Mouse (Mus musculus) heart, adult 2 months (tissue): ENCODE measurements at regions not wholly inside any gene's neighbourhood (a gene's known extent, or its start where the extent isn't known, plus 50 kb on each side); places are given as distances from the start of the nearest gene placed in this dataset.

Experiments
- DNase-seq, 2 experiments: peaks; one replicate each; pipeline ENCODE4 v3.0.0; 2021
- H3K27ac ChIP-seq: fragments of 200-600 bp; 2 replicates; pipeline ENCODE4 v1.8.1; 2022
- H3K27me3 ChIP-seq: fragments of 200-500 bp; 2 replicates; pipeline ENCODE4 v1.6.1; 2012; ENCODE audit warnings: mild to moderate bottlenecking, low read length, inconsistent platforms, mixed read lengths; ENCODE audit not compliant: control insufficient read depth, insufficient read depth
- H3K36me3 ChIP-seq: fragments of 200-500 bp; 2 replicates; pipeline ENCODE4 v1.6.1; 2012; ENCODE audit warnings: low read length, inconsistent platforms; ENCODE audit not compliant: control insufficient read depth, insufficient read depth
- H3K4me1 ChIP-seq: fragments of 200-500 bp; 2 replicates; pipeline ENCODE4 v1.6.1; 2011; ENCODE audit warnings: low read length; ENCODE audit not compliant: control insufficient read depth, insufficient read depth
- H3K4me3 ChIP-seq: fragments of 200-600 bp; 2 replicates; pipeline ENCODE4 v1.8.1; 2022
- H3K79me2 ChIP-seq: fragments of 200-500 bp; replicated peaks from 2 replicates; pipeline ENCODE4 v1.6.1; 2012; ENCODE audit warnings: mild to moderate bottlenecking, inconsistent platforms, low read length, moderate library complexity, mixed read lengths; ENCODE audit not compliant: control insufficient read depth, insufficient read depth
- H3K9ac ChIP-seq: fragments of 200-500 bp; 2 replicates; pipeline ENCODE4 v1.6.1; 2012; ENCODE audit warnings: low read depth, mild to moderate bottlenecking, control low read depth, inconsistent platforms, low read length, mixed read lengths
- CTCF ChIP-seq: fragments of 200-600 bp; IDR thresholded peaks from 2 replicates; pipeline ENCODE4 v1.8.1; 2022; ENCODE audit warnings: antibody characterized with exemption, mild to moderate bottlenecking, moderate library complexity
- EP300 ChIP-seq: fragments of 200-500 bp; IDR thresholded peaks from 2 replicates; pipeline ENCODE4 v1.6.1; 2011; ENCODE audit warnings: low read depth, low read length, control low read depth; ENCODE audit not compliant: insufficient read depth
- POLR2A ChIP-seq: fragments of 200-500 bp; IDR thresholded peaks from 2 replicates; pipeline ENCODE4 v1.6.1; 2011; ENCODE audit warnings: mild to moderate bottlenecking, low read depth, low read length, control low read depth; ENCODE audit not compliant: insufficient read depth
- WGBS: fragments of 180-500 bp; shearing (Covaris S2); methylation state at CpG from one replicate; pipeline ENCODE4 v1.1.7; 2018; 5-methylcytosine and 5-hydroxymethylcytosine counted together
- intact Hi-C: fragments of 180-260 bp; cut with DNase I; formaldehyde crosslinking; loops from one replicate; pipeline ENCODE4 v1.15.1; 2025

GRCm38 (mm10) chr4:142803819-142804218 lies 409.0 kb downstream of the Prdm2 start:
- TF ChIP-seq CTCF (no peak), EP300 (no peak), POLR2A (no peak)
- no peak overlapping the region for H3K4me3 ChIP-seq
- H3K4me1 ChIP-seq: no peaks in the 10 kb centered on the region
- H3K79me2 ChIP-seq: no peaks in the 10 kb centered on the region
- H3K27me3 ChIP-seq: no peaks in the 10 kb centered on the region
- H3K9ac ChIP-seq: no peak overlapping the region
- 69% methylated on average over 2 of the region's 2 CpGs for WGBS
- H3K27ac ChIP-seq: no peak overlapping the region
- no peaks in the 10 kb centered on the region for H3K36me3 ChIP-seq
- intact Hi-C loops: no loop called here
- peak in 1 of 2 experiments; percentile 17 for DNase-seq

DNA sequence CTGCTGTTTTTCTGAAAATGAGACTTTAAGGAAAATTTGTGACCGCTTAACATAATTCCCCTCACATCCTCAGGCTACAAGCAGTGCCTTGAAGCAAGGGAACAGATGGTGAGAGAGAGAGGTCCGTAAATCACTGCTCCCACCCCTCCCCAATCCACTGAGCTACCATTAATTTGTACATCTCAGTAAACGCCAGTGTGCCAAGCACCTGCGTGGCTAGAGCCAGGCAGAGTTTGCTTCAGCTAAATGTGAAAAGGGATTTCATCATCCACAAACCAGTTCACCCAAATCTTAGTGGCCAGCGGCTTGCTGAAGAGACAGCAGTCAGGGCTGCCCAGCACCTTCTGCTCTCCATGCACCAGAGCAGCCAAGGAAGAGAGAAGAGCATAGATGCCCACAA lies 413.5 kb downstream of the Prdm2 start:
- no peaks in the 10 kb centered on the region for H3K79me2 ChIP-seq
- H3K27ac ChIP-seq: no peak overlapping the region
- DNase-seq: no peak
- no peak overlapping the region for H3K9ac ChIP-seq
- TF ChIP-seq EP300: no peak
- no peak for TF ChIP-seq POLR2A
- TF ChIP-seq CTCF: no peak
- H3K27me3 ChIP-seq: no peaks in the 10 kb centered on the region
- intact Hi-C loops: no loop called here
- H3K4me1 ChIP-seq: no peaks in the 10 kb centered on the region
- H3K36me3 ChIP-seq: no peaks in the 10 kb centered on the region
- WGBS: 74% methylated on average over 5 of the region's 5 CpGs
- no peak overlapping the region for H3K4me3 ChIP-seq

DNA sequence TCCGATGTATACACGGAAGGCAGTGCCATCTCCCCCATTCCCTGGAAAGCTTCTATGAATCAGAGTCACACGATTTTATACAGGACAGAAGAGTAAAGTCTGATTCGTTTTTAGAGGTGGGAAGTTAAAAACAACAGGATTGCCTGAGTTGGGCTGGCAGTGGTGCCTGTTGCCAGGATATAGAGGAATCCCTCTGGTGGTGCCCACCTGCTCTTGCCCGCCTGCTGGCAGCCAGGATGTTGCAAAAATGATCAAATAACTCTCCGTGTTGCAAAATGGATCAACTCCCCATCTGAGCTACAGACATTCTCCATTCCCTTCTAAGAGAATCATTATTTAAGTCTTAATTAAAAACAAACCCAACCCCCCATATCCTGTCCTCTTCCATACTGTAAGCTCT lies 414.0 kb downstream of the Prdm2 start:
- H3K79me2 ChIP-seq: no peaks in the 10 kb centered on the region
- intact Hi-C loops: no loop called here
- TF ChIP-seq EP300: no peak
- TF ChIP-seq POLR2A: no peak
- no peak for TF ChIP-seq CTCF
- no peak overlapping the region for H3K27ac ChIP-seq
- no peak overlapping the region for H3K9ac ChIP-seq
- H3K36me3 ChIP-seq: no peaks in the 10 kb centered on the region
- no peak for DNase-seq
- 76% methylated on average over 6 of the region's 6 CpGs for WGBS
- H3K4me3 ChIP-seq: no peak overlapping the region
- H3K4me1 ChIP-seq: no peaks in the 10 kb centered on the region
- no peaks in the 10 kb centered on the region for H3K27me3 ChIP-seq

DNA sequence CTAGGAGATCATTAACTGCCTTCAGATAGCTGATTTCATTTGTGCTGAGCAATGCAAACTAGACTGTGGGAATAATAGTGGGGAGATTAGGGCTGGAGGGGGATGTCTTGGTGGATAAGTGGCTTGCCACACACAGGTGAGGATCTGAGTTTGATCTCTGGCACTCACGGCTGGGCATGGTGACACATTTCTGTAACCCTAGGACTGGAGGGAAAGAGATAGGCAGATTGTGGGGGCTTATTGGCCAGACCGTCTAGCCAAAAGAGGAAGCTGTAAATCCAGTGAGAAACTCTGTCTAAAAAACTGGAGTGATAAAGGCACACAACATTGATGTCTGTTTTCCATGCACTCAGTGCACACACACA lies 420.2 kb downstream of the Prdm2 start:
- Histone ChIP-seq H3K9ac (no peak overlapping the region), H3K79me2 (no peaks in the 10 kb centered on the region), H3K36me3 (no peaks in the 10 kb centered on the region), H3K4me3 (no peak overlapping the region), H3K27ac (no peak overlapping the region), H3K4me1 (peaks cover 2% of the 10 kb centered on the region; the same call in 1 of the 2 replicates), H3K27me3 (no peaks in the 10 kb centered on the region)
- no peak for DNase-seq
- intact Hi-C loops: no loop called here
- 46% methylated on average over 2 of the region's 2 CpGs for WGBS
- TF ChIP-seq CTCF (no peak), POLR2A (no peak), EP300 (no peak)

DNA sequence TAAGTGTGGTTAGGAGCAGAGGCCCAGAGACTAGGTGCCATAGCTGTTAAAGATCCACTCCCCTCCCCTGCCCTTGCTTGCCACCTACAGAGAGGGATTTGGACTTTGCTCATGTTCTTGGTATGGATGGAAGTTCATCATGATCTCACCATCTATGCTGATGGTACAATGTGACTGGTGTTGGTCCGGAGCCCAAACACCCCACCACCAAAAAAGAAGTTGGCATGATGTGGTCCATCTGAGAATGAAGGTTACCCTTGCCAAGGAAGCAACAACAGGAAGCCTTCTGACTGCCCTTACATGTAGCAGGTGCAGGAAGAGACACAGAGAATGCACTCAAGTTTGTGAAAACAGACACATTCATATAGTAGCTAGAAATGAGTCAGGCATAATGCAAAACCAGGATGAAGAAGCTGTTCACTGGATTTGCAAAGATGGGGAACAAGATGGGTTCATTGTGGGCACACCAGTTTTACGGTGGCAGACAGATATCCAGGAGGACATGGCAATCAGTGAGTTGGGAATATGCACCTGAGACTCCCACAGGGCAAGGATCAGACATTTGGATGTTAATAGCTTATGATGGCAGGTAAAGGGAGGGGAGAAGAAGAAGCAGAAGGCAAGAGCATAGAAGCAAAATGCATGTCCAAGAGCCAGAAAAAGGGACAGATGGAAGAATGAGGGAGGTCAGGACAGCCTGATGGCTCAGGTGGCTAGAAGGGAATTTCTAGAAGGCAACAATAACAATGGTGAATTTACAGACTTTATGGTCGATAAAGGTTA lies 420.8 kb downstream of the Prdm2 start:
- Histone ChIP-seq H3K27me3 (no peaks in the 10 kb centered on the region), H3K4me1 (peaks cover 2% of the 10 kb centered on the region; the same call in 1 of the 2 replicates), H3K79me2 (no peaks in the 10 kb centered on the region), H3K27ac (no peak overlapping the region), H3K36me3 (no peaks in the 10 kb centered on the region), H3K9ac (no peak overlapping the region), H3K4me3 (no peak overlapping the region)
- intact Hi-C loops: no loop called here
- DNase-seq: no peak
- TF ChIP-seq CTCF (no peak), POLR2A (no peak), EP300 (no peak)
- whole genome bisulfite sequencing: 73% methylated on average over 3 of the region's 3 CpGs

- Histone ChIP-seq H3K4me3 (no peak overlapping the region), H3K4me1 (peaks cover 4% of the 10 kb centered on the region), H3K27ac (peak overlapping the region; percentile 0), H3K27me3 (no peaks in the 10 kb centered on the region), H3K36me3 (no peaks in the 10 kb centered on the region), H3K9ac (no peak overlapping the region), H3K79me2 (no peaks in the 10 kb centered on the region)
- DNase-seq: peak; percentile 8 to 42
- intact Hi-C loops: no loop called here
- WGBS: 40% methylated on average over 7 of the region's 7 CpGs
- TF ChIP-seq EP300: no peak
- no peak for TF ChIP-seq CTCF
- TF ChIP-seq POLR2A: no peak
Measured at GRCm38 (mm10) chr4:142789048-142789447, 423.7 kb downstream of the Prdm2 start.
